10 mouse cellular contexts compared by ENCODE assay signal in the genomic region with DNA sequence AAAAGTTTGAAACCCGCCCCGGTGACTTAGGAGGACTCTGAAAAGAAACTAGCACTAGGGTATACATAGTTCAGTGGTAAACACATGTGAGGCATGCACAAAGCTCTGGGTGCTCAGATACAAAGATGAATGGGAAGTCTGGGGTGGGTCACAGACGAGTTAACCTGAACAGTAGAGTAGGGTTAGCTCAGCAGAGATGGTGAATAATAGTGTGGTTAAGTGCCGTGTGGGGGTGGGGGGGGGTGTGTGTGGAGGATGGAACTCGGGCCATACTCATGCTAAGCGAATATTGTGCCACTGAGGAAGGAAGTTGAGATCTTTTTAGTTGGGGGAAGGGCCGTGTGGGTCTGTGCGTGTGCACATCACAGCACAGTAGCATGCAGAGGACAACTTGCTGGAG. TPM values are rescaled to one million over a fixed set of nuclear protein-coding genes. Genes with fewer than 3 reads are reported as not detected.
DNase-seq lines count a peak whose midpoint lies in the region; ATAC-seq and TF ChIP-seq lines count a peak whose summit lies in the region.
"Had no signal": no experiment of that assay in that cellular context is flagged by ENCODE, and none has a peak within 500 bp of the region (broad histone marks: within the 10 kb centered on the region; RNA-seq: fewer than 3 reads in every experiment).

No protein-coding gene starts in this region.

- H3K4me2 ChIP-seq in kidney, embryonic 15.5 days: peak overlapping the region; percentile 74
- H3K4me2 ChIP-seq in forebrain, embryonic 14.5 days (ENCODE audit: low read length): peak overlapping the region; percentile 92; the same call in 1 of the 2 replicates

- no peak overlapping the region for H3K27ac ChIP-seq in kidney, embryonic 15.5 days
- H3K27ac ChIP-seq in MEL (ENCODE audit: control insufficient read depth, low read depth, low read length): no peak overlapping the region
- H3K27ac ChIP-seq in forebrain, embryonic 14.5 days (ENCODE audit: low read depth, low read length): no peak overlapping the region
- H3K27ac ChIP-seq: limb, embryonic 15.5 days had no signal

- H3K9me3 ChIP-seq in kidney, embryonic 15.5 days (replicated peaks): no peaks in the 10 kb centered on the region
- no peaks in the 10 kb centered on the region for H3K9me3 ChIP-seq in MEL (replicated peaks; ENCODE audit: insufficient read depth, low read length)
- H3K9me3 ChIP-seq in forebrain, embryonic 14.5 days (replicated peaks; ENCODE audit: control insufficient read depth, low read length): no peaks in the 10 kb centered on the region
- H3K9me3 ChIP-seq: limb, embryonic 15.5 days had no signal

- 0 out of 4 replicates have a peak, but pooled peaks of 1 of the 2 experiments have one; percentile 34 for TF ChIP-seq POLR2A in MEL (IDR thresholded peaks at IDR 0.05; ENCODE audit: control insufficient read depth in 1 of 2, insufficient read depth in 1 of 2, low read depth in 1 of 2, low read length in 2 of 2, poor library complexity in 1 of 2)

- peak overlapping the region; percentile 73 for H3K4me3 ChIP-seq in kidney, embryonic 15.5 days (replicated peaks)
- H3K4me3 ChIP-seq in MEL (ENCODE audit: control insufficient read depth in 1 of 2, insufficient read depth in 1 of 2, low read depth in 2 of 2, low read length in 2 of 2): peak overlapping the region; percentile 58 to 98; a peak in 3 of 4 replicates
- H3K4me3 ChIP-seq in forebrain, embryonic 14.5 days (ENCODE audit: low read depth, low read length): no peak overlapping the region

- H3K9ac ChIP-seq in kidney, embryonic 15.5 days: no peak overlapping the region
- H3K9ac ChIP-seq in MEL (ENCODE audit: control insufficient read depth, low read depth, low read length, poor library complexity, severe bottlenecking): peak overlapping the region; percentile 93
- peak overlapping the region; percentile 0 for H3K9ac ChIP-seq in forebrain, embryonic 14.5 days (ENCODE audit: low read length)
- H3K9ac ChIP-seq: limb, embryonic 15.5 days had no signal

- WGBS in kidney, embryonic 15.5 days: 79% methylated on average over 8 of the region's 8 CpGs
- 82% methylated on average over 8 of the region's 8 CpGs for WGBS in forebrain, embryonic 14.5 days

- no peak for TF ChIP-seq EP300 in MEL (IDR thresholded peaks at IDR 0.05; ENCODE audit: low read depth in 1 of 2, low read length in 2 of 2)

- TF ChIP-seq CTCF in MEL (IDR thresholded peaks at IDR 0.05 in 2 of 3, conservative IDR thresholded peaks at IDR 0.05 in 1 of 3; ENCODE audit: control insufficient read depth in 1 of 3, insufficient read depth in 1 of 3, low read depth in 2 of 3, low read length in 3 of 3, poor library complexity in 1 of 3, severe bottlenecking in 1 of 3): no peak

- TF ChIP-seq RAD21 in MEL (IDR thresholded peaks at IDR 0.05; ENCODE audit: low read depth, low read length): no peak

- H3K79me2 ChIP-seq in MEL (ENCODE audit: control insufficient read depth, insufficient read depth, low read length, poor library complexity): peaks cover 40% of the 10 kb centered on the region

- DNase-seq in kidney, postnatal 4 days: no peak
- no peak for DNase-seq in MEL (ENCODE audit: low read depth, low spot score)
- DNase-seq in forebrain, embryonic 14.5 days (ENCODE audit: low spot score): no peak
- no peak for DNase-seq in layer of hippocampus, adult 8-10 months (ENCODE audit: low spot score in 2 of 2)
- DNase-seq in thymus, postnatal 14 days: no peak
- DNase-seq: kidney, adult 11 months had no signal

- H3K36me3 ChIP-seq in kidney, embryonic 15.5 days: peaks cover 48% of the 10 kb centered on the region
- H3K36me3 ChIP-seq in MEL (ENCODE audit: control insufficient read depth in 1 of 2, insufficient read depth in 2 of 2, low read length in 2 of 2): peaks cover 7 to 22% of the 10 kb centered on the region in 2 experiments
- H3K36me3 ChIP-seq in forebrain, embryonic 14.5 days (ENCODE audit: control insufficient read depth, insufficient read depth, low read length): peaks cover 35% of the 10 kb centered on the region

- peaks cover 41% of the 10 kb centered on the region for H3K4me1 ChIP-seq in kidney, embryonic 15.5 days
- peaks cover 0 to 19% of the 10 kb centered on the region in 2 experiments; a peak in 3 of 4 replicates for H3K4me1 ChIP-seq in MEL (ENCODE audit: control insufficient read depth in 1 of 2, insufficient read depth in 2 of 2, low read length in 2 of 2)
- H3K4me1 ChIP-seq in forebrain, embryonic 14.5 days (ENCODE audit: control insufficient read depth, insufficient read depth, low read length): peaks cover 15% of the 10 kb centered on the region

- ATAC-seq in kidney, embryonic 15.5 days (replicated peaks; ENCODE audit: low FRiP score): no peak
- ATAC-seq in forebrain, embryonic 14.5 days: no peak
- ATAC-seq in megakaryocyte, adult 5-6 weeks (ENCODE audit: poor library complexity, severe bottlenecking): peak; percentile 36
- ATAC-seq: activated CD4-positive, CD25-positive, alpha-beta regulatory T cell, adult 4 months had no signal

- H3K27me3 ChIP-seq in kidney, embryonic 15.5 days: no peaks in the 10 kb centered on the region
- H3K27me3 ChIP-seq in MEL (ENCODE audit: control insufficient read depth in 1 of 2, insufficient read depth in 2 of 2, low read length in 2 of 2): no peaks in the 10 kb centered on the region
- no peaks in the 10 kb centered on the region for H3K27me3 ChIP-seq in forebrain, embryonic 14.5 days (replicated peaks; ENCODE audit: control insufficient read depth, insufficient read depth, low read length)
- H3K27me3 ChIP-seq: limb, embryonic 15.5 days had no signal

TF ChIP-seq in MEL, 35 proteins besides CTCF, POLR2A, EP300 and RAD21 (continues in another document):
- TF ChIP-seq UBTF (IDR thresholded peaks at IDR 0.05; ENCODE audit: borderline replicate concordance, insufficient read depth, low read depth, low read length) (no peak), USF2 (IDR thresholded peaks at IDR 0.05; ENCODE audit: borderline replicate concordance in 1 of 2, insufficient read depth in 1 of 2, low read depth in 1 of 2, low read length in 2 of 2) (no peak), ETS1 (IDR thresholded peaks at IDR 0.05; ENCODE audit: low read depth, low read length) (no peak), USF1 (IDR thresholded peaks at IDR 0.05; ENCODE audit: low read depth, low read length) (no peak), MAFK (IDR thresholded peaks at IDR 0.05; ENCODE audit: borderline replicate concordance, low read depth, low read length) (no peak), MYC (IDR thresholded peaks at IDR 0.05; ENCODE audit: low read depth, low read length) (no peak), JUND (IDR thresholded peaks at IDR 0.05; ENCODE audit: low read depth, low read length) (no peak), CHD1 (IDR thresholded peaks at IDR 0.05; ENCODE audit: low read depth, low read length) (no peak), CHD2 (IDR thresholded peaks at IDR 0.05; ENCODE audit: low read length) (no peak), TAL1 (IDR thresholded peaks at IDR 0.05; ENCODE audit: low read length) (no peak), GATA1 (IDR thresholded peaks at IDR 0.05; ENCODE audit: low read depth, low read length) (no peak), ZMIZ1 (IDR thresholded peaks at IDR 0.05; ENCODE audit: low read depth, low read length) (no peak), KAT2A (conservative IDR thresholded peaks at IDR 0.05; ENCODE audit: low read depth, low read length) (no peak), POLR2AphosphoS5 (IDR thresholded peaks at IDR 0.05; ENCODE audit: borderline replicate concordance, low read depth, low read length) (no peak), MXI1 (IDR thresholded peaks at IDR 0.05; ENCODE audit: low read depth, low read length) (no peak)

RNA-seq across cellular contexts. Expression of a gene that starts 2.1 kb away (rescaled TPM):
- 568 and 588 TPM in 2 replicates for polyA plus RNA-seq in kidney, embryonic 15.5 days (2015; fragmentation: Nextera tagmentation; extraction: Ambion mirVana)
- total RNA-seq in MEL (2012; rRNA removed): 207 and 241 TPM in 2 replicates
- 1,000 to 10,000 TPM in 1 of 2 experiments, 100 to 1,000 TPM in 1; 465 to 1,097 TPM for polyA plus RNA-seq in MEL (2012; ENCODE audit: insufficient read depth in 1 of 2, insufficient read length in 2 of 2, low read depth in 1 of 2, low replicate concordance in 2 of 2, missing spikeins in 1 of 2)
- 590 and 591 TPM in 2 replicates for polyA plus RNA-seq in forebrain, embryonic 14.5 days (2014; fragmentation: Nextera tagmentation; extraction: Ambion mirVana)
- 240 and 251 TPM in 2 replicates for total RNA-seq in megakaryocyte, adult 5-6 weeks (2015)
- 111 and 129 TPM in 2 replicates for total RNA-seq in megakaryocyte, adult 5-6 weeks (2017)
- 100 to 1,000 TPM; 392 to 413 (median 402) TPM for total RNA-seq in layer of hippocampus, adult 8-10 months (2022)

RNA-seq across cellular contexts. Expression of a gene that starts 2.1 kb away (rescaled TPM):
- polyA plus RNA-seq in kidney, embryonic 15.5 days (2015; fragmentation: Nextera tagmentation; extraction: Ambion mirVana): 0.17 and 0.39 TPM in 2 replicates
- total RNA-seq in MEL (2012; rRNA removed): not detected in 2 replicates
- polyA plus RNA-seq in MEL (2012; ENCODE audit: insufficient read depth in 1 of 2, insufficient read length in 2 of 2, low read depth in 1 of 2, low replicate concordance in 2 of 2, missing spikeins in 1 of 2): under 1 TPM in 1 of 2 experiments, not detected in 1; 0.17 TPM
- polyA plus RNA-seq in forebrain, embryonic 14.5 days (2014; fragmentation: Nextera tagmentation; extraction: Ambion mirVana): 0.52 TPM in 1 of 2 replicates, not detected in the other
- total RNA-seq in megakaryocyte, adult 5-6 weeks (2015): 0.25 TPM in 1 of 2 replicates, not detected in the other
- 0.18 TPM in 1 of 2 replicates, not detected in the other for total RNA-seq in megakaryocyte, adult 5-6 weeks (2017)
- total RNA-seq in layer of hippocampus, adult 8-10 months (2022): under 1 TPM in 2 of 4 experiments, not detected in 2; 0.73 to 0.85 TPM

RNA-seq across cellular contexts. Expression of a gene that starts 26.4 kb away (rescaled TPM):
- 0.55 and 1.2 TPM in 2 replicates for polyA plus RNA-seq in kidney, embryonic 15.5 days (2015; fragmentation: Nextera tagmentation; extraction: Ambion mirVana)
- not detected in 2 replicates for total RNA-seq in MEL (2012; rRNA removed)
- polyA plus RNA-seq in MEL (2012; ENCODE audit: insufficient read depth in 1 of 2, insufficient read length in 2 of 2, low read depth in 1 of 2, low replicate concordance in 2 of 2, missing spikeins in 1 of 2): not detected
- 23.6 and 31.1 TPM in 2 replicates for polyA plus RNA-seq in forebrain, embryonic 14.5 days (2014; fragmentation: Nextera tagmentation; extraction: Ambion mirVana)
- total RNA-seq in megakaryocyte, adult 5-6 weeks (2015): not detected in 2 replicates
- not detected in 2 replicates for total RNA-seq in megakaryocyte, adult 5-6 weeks (2017)
- total RNA-seq in layer of hippocampus, adult 8-10 months (2022): 10 to 100 TPM; 59.8 to 90.9 (median 72.0) TPM
- polyA plus RNA-seq: activated CD4-positive, CD25-positive, alpha-beta regulatory T cell, adult 4 months had no signal

RNA-seq across cellular contexts. Expression of a gene that starts 36.1 kb away (rescaled TPM):
- polyA plus RNA-seq in kidney, embryonic 15.5 days (2015; fragmentation: Nextera tagmentation; extraction: Ambion mirVana): 64.2 and 68.1 TPM in 2 replicates
- total RNA-seq in MEL (2012; rRNA removed): 19.6 and 20.2 TPM in 2 replicates
- 10 to 100 TPM in 1 of 2 experiments, not detected in 1; 38.8 TPM for polyA plus RNA-seq in MEL (2012; ENCODE audit: insufficient read depth in 1 of 2, insufficient read length in 2 of 2, low read depth in 1 of 2, low replicate concordance in 2 of 2, missing spikeins in 1 of 2)
- 80.1 and 83.8 TPM in 2 replicates for polyA plus RNA-seq in forebrain, embryonic 14.5 days (2014; fragmentation: Nextera tagmentation; extraction: Ambion mirVana)
- total RNA-seq in megakaryocyte, adult 5-6 weeks (2015): 18.1 and 20.9 TPM in 2 replicates
- total RNA-seq in megakaryocyte, adult 5-6 weeks (2017): 15.1 and 19.1 TPM in 2 replicates
- total RNA-seq in layer of hippocampus, adult 8-10 months (2022): 10 to 100 TPM; 15.7 to 20.4 (median 17.3) TPM

Comparison
In these comparisons a context has a peak if more than half of its experiments do, and no peak if none do; other contexts are left out.
1. RNA of a gene that starts 26.4 kb away (total RNA-seq): 59.8 to 90.9 TPM in layer of hippocampus, adult 8-10 months; not detected in MEL and not detected in megakaryocyte, adult 5-6 weeks; every median in the first group is over 10 times any median in the second.